ENCODE assay signal across 9 mouse cellular contexts in the genomic region with DNA sequence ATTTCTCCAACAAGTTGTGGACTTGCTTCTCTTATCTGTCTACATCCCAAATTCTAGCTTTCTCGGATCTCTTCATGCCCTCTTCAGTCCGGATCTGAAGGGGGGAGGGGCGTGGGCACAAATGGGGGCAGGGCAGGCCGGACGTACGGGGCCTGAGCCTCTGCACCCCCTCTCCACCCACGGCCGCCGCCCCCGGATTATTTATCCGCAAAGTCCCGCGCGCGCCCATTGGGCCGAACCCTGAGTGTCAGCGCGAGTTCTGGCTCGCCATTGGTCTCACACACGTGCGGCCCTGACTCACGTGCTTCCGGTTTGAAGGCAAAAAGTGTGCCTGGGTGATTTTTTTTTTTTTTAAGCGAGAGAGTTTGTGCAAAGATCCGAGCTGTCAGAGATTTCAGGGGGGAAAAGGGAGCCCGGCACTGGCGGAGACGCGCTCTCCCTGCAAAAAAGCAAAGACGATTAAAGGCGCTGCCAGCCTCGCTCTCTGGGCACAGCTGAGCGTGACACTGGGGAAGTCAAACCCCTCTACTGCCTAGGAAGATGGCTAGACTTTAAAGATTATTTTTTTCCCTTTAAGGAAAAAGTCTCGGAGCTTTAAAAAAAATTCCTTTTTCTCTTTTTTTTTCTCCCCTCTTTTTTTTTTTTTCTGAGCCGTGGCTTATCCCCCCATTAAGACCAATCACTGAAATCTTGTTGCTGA. TPM values are rescaled to one million over a fixed set of nuclear protein-coding genes. Genes with fewer than 3 reads are reported as not detected.
DNase-seq lines count a peak whose midpoint lies in the region; ATAC-seq lines count a peak whose summit lies in the region.
"Had no signal": no experiment of that assay in that cellular context is flagged by ENCODE, and none has a peak within 500 bp of the region (broad histone marks: within the 10 kb centered on the region; RNA-seq: fewer than 3 reads in every experiment).

A gene (plus strand): TSS at position 388 of the 700 bp plus-strand sequence.

- peak; percentile 51 for DNase-seq in adrenal gland, adult 2 months
- no peak for DNase-seq in adrenal gland, adult 18-20 months (ENCODE audit: low spot score in 2 of 2)
- peak; percentile 69 for DNase-seq in R1 (ENCODE audit: low read depth, low spot score)
- DNase-seq in layer of hippocampus, adult 8-10 months (ENCODE audit: low spot score in 2 of 2) = no peak

- H3K9ac ChIP-seq in embryonic facial prominence, embryonic 13.5 days = peak within 1 kb of the TSS; percentile 77
- H3K9ac ChIP-seq in hindbrain, embryonic 15.5 days = peak within 1 kb of the TSS; percentile 48
- peak within 1 kb of the TSS; percentile 77 for H3K9ac ChIP-seq in midbrain, embryonic 12.5 days (replicated peaks)

- H3K4me2 ChIP-seq in embryonic facial prominence, embryonic 13.5 days = peak within 1 kb of the TSS; percentile 86
- H3K4me2 ChIP-seq in hindbrain, embryonic 15.5 days = peak within 1 kb of the TSS; percentile 66
- H3K4me2 ChIP-seq in midbrain, embryonic 12.5 days (replicated peaks) = peak within 1 kb of the TSS; percentile 77

- H3K9me3 ChIP-seq in embryonic facial prominence, embryonic 13.5 days = no peaks in the 10 kb centered on the region
- H3K9me3 ChIP-seq in hindbrain, embryonic 15.5 days = no peaks in the 10 kb centered on the region
- H3K9me3 ChIP-seq in midbrain, embryonic 12.5 days = no peaks in the 10 kb centered on the region

- peak within 1 kb of the TSS; percentile 34; the same call in 1 of the 2 replicates for H3K27ac ChIP-seq in embryonic facial prominence, embryonic 13.5 days
- H3K27ac ChIP-seq in hindbrain, embryonic 15.5 days (replicated peaks) = peak within 1 kb of the TSS; percentile 81
- peak within 1 kb of the TSS; percentile 88 for H3K27ac ChIP-seq in midbrain, embryonic 12.5 days (replicated peaks)

- no peaks in the 10 kb centered on the region for H3K36me3 ChIP-seq in embryonic facial prominence, embryonic 13.5 days
- no peaks in the 10 kb centered on the region for H3K36me3 ChIP-seq in hindbrain, embryonic 15.5 days
- no peaks in the 10 kb centered on the region for H3K36me3 ChIP-seq in midbrain, embryonic 12.5 days

- WGBS in embryonic facial prominence, embryonic 13.5 days = under 1% methylated on average over 35 of the region's 35 CpGs
- under 1% methylated on average over 35 of the region's 35 CpGs for WGBS in hindbrain, embryonic 15.5 days
- 1% methylated on average over 35 of the region's 35 CpGs for WGBS in midbrain, embryonic 12.5 days

- ATAC-seq in embryonic facial prominence, embryonic 13.5 days (ENCODE audit: insufficient number of reproducible peaks, insufficient read depth, low FRiP score, low TSS enrichment, low read depth) = peak; percentile 38; the same call in 1 of the 2 replicates
- ATAC-seq in hindbrain, embryonic 15.5 days (ENCODE audit: low FRiP score, low read depth) = peak; percentile 62; the same call in 1 of the 2 replicates
- peak; percentile 76 for ATAC-seq in midbrain, embryonic 12.5 days (ENCODE audit: low FRiP score, low read depth)
- ATAC-seq in inflammation-experienced regulatory T-cells, adult 6 months = no peak

- H3K4me3 ChIP-seq in embryonic facial prominence, embryonic 13.5 days = peak within 1 kb of the TSS; percentile 56
- peak within 1 kb of the TSS; percentile 44 for H3K4me3 ChIP-seq in hindbrain, embryonic 15.5 days
- H3K4me3 ChIP-seq in midbrain, embryonic 12.5 days = peak within 1 kb of the TSS; percentile 62

- H3K27me3 ChIP-seq in embryonic facial prominence, embryonic 13.5 days = peaks cover 97% of the 10 kb centered on the region
- H3K27me3 ChIP-seq in hindbrain, embryonic 15.5 days = peaks cover 57% of the 10 kb centered on the region
- H3K27me3 ChIP-seq in midbrain, embryonic 12.5 days = peaks cover 91% of the 10 kb centered on the region

- H3K4me1 ChIP-seq in embryonic facial prominence, embryonic 13.5 days = peaks cover 17% of the 10 kb centered on the region
- peaks cover 28% of the 10 kb centered on the region for H3K4me1 ChIP-seq in hindbrain, embryonic 15.5 days (replicated peaks)
- H3K4me1 ChIP-seq in midbrain, embryonic 12.5 days = peaks cover 18% of the 10 kb centered on the region

RNA-seq across cellular contexts. Expression of the gene that starts here (rescaled TPM):
- not detected for total RNA-seq in adrenal gland, adult 2 months (2021)
- polyA plus RNA-seq in adrenal gland, adult 2 months (2012; rRNA removed) = 0.03 and 0.27 TPM in 2 replicates
- total RNA-seq in adrenal gland, adult 18-20 months (2021) = not detected
- 2.7 and 2.8 TPM in 2 replicates for polyA plus RNA-seq in embryonic facial prominence, embryonic 13.5 days (2015; fragmentation: Nextera tagmentation; extraction: Ambion mirVana)
- 3.7 and 8.0 TPM in 2 replicates for polyA plus RNA-seq in hindbrain, embryonic 15.5 days (2015; fragmentation: Nextera tagmentation; extraction: Ambion mirVana)
- 7.3 and 10.3 TPM in 2 replicates for polyA plus RNA-seq in midbrain, embryonic 12.5 days (2016; fragmentation: Nextera tagmentation; extraction: Ambion mirVana)
- total RNA-seq in layer of hippocampus, adult 8-10 months (2022) = not detected
- polyA plus RNA-seq in inflammation-experienced regulatory T-cells, adult 6 months (2017; shearing (Covaris generic)) = not detected
- polyA plus RNA-seq: gonadal fat pad, adult 2 months had no signal

Comparison
In these comparisons a context has a peak if more than half of its experiments do, and no peak if none do; other contexts are left out.
1. Peak in DNase-seq in adrenal gland, adult 2 months; RNA of the gene not detected or under 1 TPM.
2. H3K27ac ChIP-seq: peak in every context shown above with its lines; median percentile 88 in midbrain, embryonic 12.5 days; 81 in hindbrain, embryonic 15.5 days; 34 in embryonic facial prominence, embryonic 13.5 days.